Mouse (Mus musculus) macrophage (primary cell): ENCODE results near the gene A3galt2. TPM values are rescaled to one million over a fixed set of nuclear protein-coding genes. Genes with fewer than 3 reads are reported as not detected.

Experiments used
- H3K27ac ChIP-seq: fragments of 350-480 bp; formaldehyde crosslinking; 2 replicates; pipeline ENCODE4 v1.9.0; 2021
- H3K36me3 ChIP-seq: fragments of 350-480 bp; formaldehyde crosslinking; 2 replicates; pipeline ENCODE4 v1.9.0; 2021; ENCODE audit errors: inconsistent target
- H3K4me3 ChIP-seq: fragments of 350-480 bp; formaldehyde crosslinking; 2 replicates; pipeline ENCODE4 v1.9.0; 2021; ENCODE audit errors: inconsistent target
- H3K79me2 ChIP-seq: fragments of 350-480 bp; formaldehyde crosslinking; 2 replicates; pipeline ENCODE4 v1.9.0; 2021; ENCODE audit errors: inconsistent target
- WGBS: methylation state at CpG from one replicate; pipeline ENCODE4 v1.1.7; 2026; ENCODE audit warnings: inconsistent platforms; ENCODE audit not compliant: missing documents; 5-methylcytosine and 5-hydroxymethylcytosine counted together
- polyA plus RNA-seq: library from polyadenylated mRNA; stranded (reverse); fragments of 250-400 nt; gene quantifications from 3 replicates; pipeline ENCODE4 v1.2.4, GENCODE M21; 2018; ENCODE audit warnings: inconsistent platforms

Gene A3galt2
- polyA plus RNA-seq, 1 experiment from 2014 or later: not detected

GRCm38 (mm10) chr4:128755900-128756299, 736 bp downstream of the A3galt2 start:
- 86% methylated on average over 7 of the region's 7 CpGs for WGBS
- Histone ChIP-seq H3K4me3 (no peak overlapping the region), H3K27ac (no peak overlapping the region), H3K79me2 (no peaks in the 10 kb centered on the region), H3K36me3 (peaks cover 21% of the 10 kb centered on the region)

GRCm38 (mm10) chr4:128759214-128759613, 4.0 kb downstream of the A3galt2 start:
- Histone ChIP-seq H3K4me3 (no peak overlapping the region), H3K36me3 (no peaks in the 10 kb centered on the region), H3K27ac (no peak overlapping the region), H3K79me2 (no peaks in the 10 kb centered on the region)
- WGBS: 96% methylated on average over 5 of the region's 5 CpGs

GRCm38 (mm10) chr4:128760029-128760428, 4.9 kb downstream of the A3galt2 start:
- Histone ChIP-seq H3K79me2 (no peaks in the 10 kb centered on the region), H3K4me3 (no peak overlapping the region), H3K27ac (no peak overlapping the region), H3K36me3 (no peaks in the 10 kb centered on the region)
- WGBS: 96% methylated on average over 6 of the region's 6 CpGs

- WGBS: 94% methylated on average over 19 of the region's 20 CpGs
- no peaks in the 10 kb centered on the region for H3K79me2 ChIP-seq
- no peaks in the 10 kb centered on the region for H3K36me3 ChIP-seq
- no peak overlapping the region for H3K4me3 ChIP-seq
- no peak overlapping the region for H3K27ac ChIP-seq
These were observed 11.8 kb downstream of the A3galt2 start for GRCm38 (mm10) chr4:128766929-128767328.

GRCm38 (mm10) chr4:128768120-128768519, 13.0 kb downstream of the A3galt2 start:
- Histone ChIP-seq H3K4me3 (no peak overlapping the region), H3K27ac (no peak overlapping the region), H3K79me2 (no peaks in the 10 kb centered on the region), H3K36me3 (peaks cover under 1% of the 10 kb centered on the region; the same call in 1 of the 2 replicates)
- WGBS: 51% methylated on average over 13 of the region's 13 CpGs

GRCm38 (mm10) chr4:128769569-128770355, 14.6 kb downstream of the A3galt2 start:
- Histone ChIP-seq H3K27ac (no peak overlapping the region), H3K79me2 (no peaks in the 10 kb centered on the region), H3K4me3 (no peak overlapping the region), H3K36me3 (peaks cover 17% of the 10 kb centered on the region; the same call in 1 of the 2 replicates)
- 74% methylated on average over 13 of the region's 13 CpGs for WGBS

- no peaks in the 10 kb centered on the region for H3K79me2 ChIP-seq
- peaks cover 27% of the 10 kb centered on the region; the same call in 1 of the 2 replicates for H3K36me3 ChIP-seq
- no peak overlapping the region for H3K4me3 ChIP-seq
- WGBS: 91% methylated on average over 5 of the region's 5 CpGs
- H3K27ac ChIP-seq: no peak overlapping the region
These were observed 15.5 kb downstream of the A3galt2 start for GRCm38 (mm10) chr4:128770698-128771097.

- 92% methylated on average over 11 of the region's 11 CpGs for WGBS
- no peak overlapping the region for H3K4me3 ChIP-seq
- no peaks in the 10 kb centered on the region for H3K79me2 ChIP-seq
- H3K27ac ChIP-seq: no peak overlapping the region
- H3K36me3 ChIP-seq: peaks cover 41% of the 10 kb centered on the region
These were observed 18.7 kb downstream of the A3galt2 start for GRCm38 (mm10) chr4:128773820-128774219.

- Histone ChIP-seq H3K27ac (no peak overlapping the region), H3K4me3 (no peak overlapping the region), H3K79me2 (no peaks in the 10 kb centered on the region), H3K36me3 (peaks cover 41% of the 10 kb centered on the region)
- WGBS: 94% methylated on average over 9 of the region's 9 CpGs
These were observed 19.3 kb downstream of the A3galt2 start for GRCm38 (mm10) chr4:128774467-128774866.

- no peaks in the 10 kb centered on the region for H3K79me2 ChIP-seq
- peaks cover 52% of the 10 kb centered on the region for H3K36me3 ChIP-seq
- H3K27ac ChIP-seq: no peak overlapping the region
- no peak overlapping the region for H3K4me3 ChIP-seq
- 69% methylated on average over 18 of the region's 20 CpGs for WGBS
These were observed 21.6 kb downstream of the A3galt2 start for GRCm38 (mm10) chr4:128776568-128777289.

- Histone ChIP-seq H3K79me2 (no peaks in the 10 kb centered on the region), H3K36me3 (peaks cover 52% of the 10 kb centered on the region), H3K27ac (no peak overlapping the region), H3K4me3 (no peak overlapping the region)
- 96% methylated on average over 11 of the region's 11 CpGs for WGBS
These were observed 22.4 kb downstream of the A3galt2 start for GRCm38 (mm10) chr4:128777593-128777992.

- Histone ChIP-seq H3K79me2 (no peaks in the 10 kb centered on the region), H3K27ac (no peak overlapping the region), H3K36me3 (peaks cover 58% of the 10 kb centered on the region), H3K4me3 (no peak overlapping the region)
- 91% methylated on average over 6 of the region's 7 CpGs for WGBS
These were observed 26.9 kb downstream of the A3galt2 start for GRCm38 (mm10) chr4:128782037-128782436.

GRCm38 (mm10) chr4:128782645-128783044, 27.5 kb downstream of the A3galt2 start:
- no peak overlapping the region for H3K4me3 ChIP-seq
- H3K36me3 ChIP-seq: peaks cover 56% of the 10 kb centered on the region
- H3K27ac ChIP-seq: no peak overlapping the region
- WGBS: 93% methylated on average over 4 of the region's 4 CpGs
- H3K79me2 ChIP-seq: no peaks in the 10 kb centered on the region

- no peak overlapping the region for H3K27ac ChIP-seq
These were observed 29.9 kb downstream of the A3galt2 start for GRCm38 (mm10) chr4:128784950-128785631.

More at GRCm38 (mm10) chr4:128784950-128785631, 29.9 kb downstream of the A3galt2 start:
- 96% methylated on average over 15 of the region's 15 CpGs for WGBS
- Histone ChIP-seq H3K79me2 (no peaks in the 10 kb centered on the region), H3K36me3 (peaks cover 46% of the 10 kb centered on the region), H3K4me3 (no peak overlapping the region)
